Mouse (Mus musculus) brain, adult 2 months (tissue): ENCODE data around the gene Ankrd6.

ENCODE experiments used
- DNase-seq: peaks from one replicate; pipeline ENCODE4 v3.0.0; 2011; ENCODE audit warnings: low read depth, low spot score

Gene Ankrd6

DNA sequence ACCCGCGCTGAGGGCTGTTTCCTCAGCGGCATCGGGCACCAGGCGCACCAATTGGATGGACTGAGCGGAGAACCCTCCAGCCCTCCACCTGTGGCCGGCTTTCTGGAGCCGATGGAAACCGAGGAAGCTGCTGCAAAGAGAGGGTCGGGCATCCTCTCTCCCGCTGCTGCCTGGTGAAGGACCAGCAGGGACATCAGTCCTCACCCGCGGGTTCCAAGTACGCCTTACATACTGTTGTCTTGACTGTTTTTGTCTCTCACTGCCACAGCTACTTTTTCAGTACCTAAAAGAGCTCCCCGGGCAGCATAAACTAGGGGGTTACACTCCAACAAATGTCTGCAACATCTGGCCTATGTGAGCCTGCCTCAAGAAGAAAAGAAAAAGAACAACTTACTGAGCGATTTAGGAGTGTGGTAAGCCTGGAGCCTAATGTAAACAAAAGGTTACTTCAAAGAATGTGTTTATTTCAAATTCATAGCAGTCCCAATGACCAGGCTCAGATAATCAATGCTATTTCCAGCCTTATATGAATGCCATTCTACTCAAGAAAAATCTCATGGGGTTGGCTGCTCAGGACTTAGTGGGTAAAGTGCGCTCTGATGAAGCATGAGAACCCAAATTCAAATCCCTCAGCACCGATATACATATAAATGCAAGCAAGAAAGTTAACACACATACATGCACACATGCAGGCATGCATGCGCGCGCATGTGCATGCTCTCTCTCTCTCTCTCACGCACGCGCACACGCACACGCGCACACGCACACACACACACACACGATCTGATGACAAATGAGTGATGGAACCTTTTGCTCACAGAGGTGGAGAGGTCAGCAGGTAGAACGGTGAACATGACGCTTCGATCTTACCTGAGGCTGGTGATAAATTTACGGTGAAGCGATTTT is 647 bp upstream of the Ankrd6 start:
- DNase-seq: peak; percentile 66

DNA sequence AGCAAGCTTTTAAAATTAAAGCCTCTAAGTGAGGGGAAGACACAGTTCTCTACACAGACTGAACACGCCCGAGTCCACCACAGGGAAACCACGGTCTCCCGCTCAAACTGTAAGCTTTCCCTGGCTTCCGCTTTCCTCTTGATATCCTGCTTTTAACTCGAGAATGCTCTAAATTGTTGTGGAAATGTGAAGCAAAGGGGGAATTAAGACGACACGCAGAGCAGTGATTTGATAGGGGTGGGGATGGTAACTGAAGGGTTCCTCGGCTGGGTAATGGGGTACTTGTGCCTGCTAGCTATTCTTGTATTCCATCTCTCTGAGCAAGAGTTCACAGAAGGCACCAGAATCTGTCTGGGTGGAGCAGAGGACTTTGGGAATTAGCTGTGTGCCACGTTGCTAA is 1.9 kb downstream of the Ankrd6 start:
- peak; percentile 57 for DNase-seq

DNA sequence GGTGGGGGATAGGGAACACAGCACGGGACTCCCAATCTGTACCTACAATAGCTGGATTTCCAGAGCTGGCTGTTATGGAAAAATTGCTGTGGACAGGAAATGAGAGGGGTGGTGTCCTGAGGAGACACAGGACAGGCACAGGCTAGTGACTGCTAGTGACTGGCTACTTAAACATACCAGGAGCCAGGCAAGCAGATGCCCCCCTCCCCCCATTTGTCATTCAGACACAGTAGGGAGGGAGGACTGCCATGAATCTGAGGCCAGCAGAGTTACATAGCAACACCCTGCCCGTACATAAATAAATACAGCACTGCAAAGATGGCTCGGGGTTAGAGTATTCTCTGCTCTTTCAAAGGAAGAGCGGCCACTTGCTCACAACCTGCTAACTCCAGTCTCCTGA is 3.0 kb downstream of the Ankrd6 start:
- DNase-seq: no peak

- peak; percentile 41 for DNase-seq
These were observed 9.7 kb downstream of the Ankrd6 start for GRCm38 (mm10) chr4:32940984-32941383.

- peak; percentile 36 for DNase-seq
These were observed 10.7 kb downstream of the Ankrd6 start for GRCm38 (mm10) chr4:32939964-32940363.

- peak; percentile 33 for DNase-seq
These were observed 11.1 kb downstream of the Ankrd6 start for GRCm38 (mm10) chr4:32939521-32939920.

- no peak for DNase-seq
These were observed 13.8 kb downstream of the Ankrd6 start for GRCm38 (mm10) chr4:32936762-32937341.

GRCm38 (mm10) chr4:32932056-32932455 is 18.6 kb downstream of the Ankrd6 start:
- peak; percentile 52 for DNase-seq

DNA sequence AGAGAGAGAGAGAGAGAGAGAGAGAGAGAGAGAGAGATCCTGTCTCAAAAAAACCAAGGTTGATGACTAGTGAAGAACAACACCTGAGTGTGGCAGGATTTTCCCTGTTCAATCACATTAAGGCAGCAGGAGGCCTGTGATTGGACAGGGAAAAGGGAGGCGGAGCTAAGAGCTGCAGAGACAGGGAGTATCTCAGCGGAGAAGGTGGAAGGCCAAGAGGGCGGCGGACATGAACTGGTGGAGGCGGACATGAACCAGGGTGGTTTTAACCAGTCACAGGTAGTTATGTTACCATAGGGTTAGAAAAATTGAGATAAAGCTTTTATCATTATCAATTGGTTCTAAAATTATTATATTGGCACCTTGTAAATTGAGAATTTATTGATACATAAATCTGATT is 20.9 kb downstream of the Ankrd6 start:
- DNase-seq: no peak

- DNase-seq: peak; percentile 50
These were observed 21.8 kb downstream of the Ankrd6 start for GRCm38 (mm10) chr4:32928692-32929448.

DNA sequence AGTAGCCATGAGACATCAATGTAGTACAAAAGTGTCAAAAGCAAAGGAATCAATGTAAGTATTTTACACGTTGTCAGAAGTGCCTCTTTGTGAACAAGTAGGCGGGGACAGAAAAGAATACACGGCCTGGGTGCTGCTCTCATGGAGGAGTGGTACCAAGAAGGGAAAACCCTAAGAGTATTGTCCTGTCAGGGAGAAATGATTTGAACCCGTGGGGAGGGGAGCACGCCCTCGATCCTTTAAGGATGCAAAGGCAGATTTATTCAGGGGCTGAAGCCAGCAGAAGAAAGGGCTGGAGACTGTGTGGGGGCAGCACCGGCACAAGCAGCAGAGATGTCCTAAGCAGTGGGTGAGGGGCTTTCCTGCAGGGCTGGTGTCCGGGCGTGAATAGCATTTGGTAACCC is 26.7 kb downstream of the Ankrd6 start:
- DNase-seq: no peak

DNA sequence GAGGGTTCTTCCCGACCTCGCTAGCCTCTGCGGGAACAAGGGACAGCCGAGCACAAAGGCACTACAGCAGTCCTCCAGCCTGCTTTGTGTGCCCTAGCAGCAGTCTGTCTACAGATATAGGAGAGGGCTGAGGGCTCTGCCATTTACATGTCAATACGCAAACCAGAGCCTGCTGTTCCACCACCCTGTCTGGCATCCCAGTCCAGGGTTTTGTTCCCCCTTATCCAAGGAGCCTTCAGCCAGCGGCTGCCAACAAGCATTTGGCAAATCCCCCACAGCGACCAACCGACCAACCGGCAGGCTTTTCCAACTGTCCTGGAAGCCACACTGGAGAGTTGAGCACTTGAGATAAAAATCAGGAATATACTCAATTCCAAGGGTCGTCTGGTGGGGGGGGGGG is 27.2 kb downstream of the Ankrd6 start:
- no peak for DNase-seq

- DNase-seq: no peak
These were observed 27.8 kb downstream of the Ankrd6 start for GRCm38 (mm10) chr4:32922871-32923270.

GRCm38 (mm10) chr4:32920863-32921262 is 29.8 kb downstream of the Ankrd6 start:
- DNase-seq: no peak

DNA sequence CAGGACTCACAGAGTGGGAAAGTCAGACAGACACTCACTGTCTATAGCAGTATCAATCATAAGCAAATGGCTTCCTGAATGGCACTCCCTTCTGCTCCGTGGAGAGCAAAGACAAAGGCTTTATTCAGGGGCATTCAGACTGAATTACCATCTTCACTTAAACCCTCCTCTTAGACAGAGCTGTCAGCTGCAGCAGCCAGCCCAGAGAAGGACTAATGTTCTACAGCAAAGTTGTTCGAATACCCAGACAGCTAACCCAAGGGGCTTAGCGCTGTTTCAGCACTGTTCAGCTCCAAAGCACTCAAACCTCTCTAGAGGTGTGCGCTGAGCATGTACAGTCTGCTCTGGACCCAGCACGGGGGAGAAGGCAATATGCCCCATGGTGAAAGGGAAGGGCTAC is 32.1 kb downstream of the Ankrd6 start:
- no peak for DNase-seq

GRCm38 (mm10) chr4:32916689-32917385 is 33.8 kb downstream of the Ankrd6 start:
- DNase-seq: no peak

DNA sequence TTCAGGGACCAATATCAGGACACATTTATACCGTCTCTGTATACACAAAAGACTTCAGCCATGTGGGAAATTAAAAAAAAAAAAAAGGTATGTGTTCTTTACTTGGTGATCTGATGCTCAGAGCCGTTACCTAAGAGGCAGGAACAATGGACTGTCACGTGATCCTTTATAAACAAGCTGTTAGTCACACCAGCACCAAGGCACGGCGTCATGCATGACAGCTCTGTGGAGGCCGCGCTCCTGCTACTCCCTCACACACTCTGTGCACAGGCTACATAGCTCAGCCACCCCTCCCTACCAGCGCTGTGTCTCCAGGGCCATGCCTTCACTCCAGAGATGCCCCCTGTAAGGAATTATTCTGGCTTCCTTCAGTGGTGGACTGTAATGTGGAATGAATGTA is 34.7 kb downstream of the Ankrd6 start:
- DNase-seq: peak; percentile 63

DNA sequence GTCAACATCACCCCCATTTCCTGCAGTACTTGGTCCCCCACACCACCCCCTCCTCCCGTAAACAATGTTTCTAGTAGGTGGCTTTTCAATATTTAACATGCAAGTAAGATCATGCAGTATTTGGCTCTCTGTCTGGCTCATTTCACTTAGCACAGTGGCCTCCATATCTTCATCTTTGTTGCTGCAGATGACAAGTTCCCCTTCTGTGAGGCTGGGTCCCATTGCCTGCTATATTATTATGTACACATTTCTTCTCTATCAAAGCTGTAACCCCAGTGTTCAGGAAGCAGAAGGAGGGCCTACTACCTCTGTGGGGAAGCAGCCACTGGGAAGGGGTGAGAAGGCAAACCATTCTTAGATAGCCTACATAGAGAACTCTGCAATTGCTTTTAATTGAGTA is 40.6 kb downstream of the Ankrd6 start:
- no peak for DNase-seq

- no peak for DNase-seq
These were observed 41.2 kb downstream of the Ankrd6 start for GRCm38 (mm10) chr4:32909241-32909979.

DNA sequence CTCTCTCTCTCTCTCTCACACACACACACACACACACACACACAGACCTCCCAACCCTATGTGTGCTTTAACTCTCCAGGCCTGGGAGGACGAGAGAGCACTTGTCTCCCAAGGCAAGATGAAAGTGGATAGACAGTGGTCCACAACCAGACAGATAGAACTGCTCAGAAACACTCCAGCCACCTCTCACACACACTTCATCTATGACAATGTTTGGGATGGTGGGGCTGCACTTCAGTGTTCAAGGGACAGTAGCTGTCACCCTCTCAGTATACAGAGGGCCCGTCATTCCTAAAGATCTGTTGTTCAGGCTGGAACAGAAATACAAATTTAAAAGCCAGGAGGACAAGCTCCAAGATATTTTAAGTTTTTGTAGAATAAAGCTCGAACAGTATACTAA is 43.0 kb downstream of the Ankrd6 start:
- DNase-seq: no peak

DNA sequence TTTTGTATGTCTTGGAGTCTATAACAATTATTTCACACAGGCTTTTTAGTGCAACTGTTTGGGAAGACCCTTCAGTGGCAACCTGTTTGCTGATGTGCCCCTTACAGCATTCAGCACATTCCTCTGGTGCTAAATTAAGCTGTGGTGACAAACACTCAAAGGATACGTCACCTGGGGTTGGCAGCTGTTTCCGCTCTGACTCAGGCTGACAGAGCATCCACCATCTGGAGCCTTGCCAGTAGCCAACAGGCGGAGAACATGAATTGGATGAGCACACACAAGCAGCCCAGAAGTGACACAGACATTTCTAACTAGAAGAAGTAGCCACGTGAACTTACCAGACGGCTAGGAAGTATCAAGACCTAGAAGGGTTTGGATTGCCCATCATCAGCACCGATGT is 44.0 kb downstream of the Ankrd6 start:
- DNase-seq: peak; percentile 89
